22 mouse cellular contexts compared by ENCODE assay signal in genomic region chr4:108724102-108724501, GRCm38 (mm10). TPM values are rescaled to one million over a fixed set of nuclear protein-coding genes. Genes with fewer than 3 reads are reported as not detected.
A peak's percentile ranks its signal among the peaks of the same experiment; 100 is the strongest.
DNase-seq lines count a peak whose midpoint lies in the region; ATAC-seq and TF ChIP-seq lines count a peak whose summit lies in the region.
"Had no signal": no experiment of that assay in that cellular context is flagged by ENCODE, and none has a peak within 500 bp of the region (broad histone marks: within the 10 kb centered on the region; RNA-seq: fewer than 3 reads in every experiment).

No protein-coding gene starts in this region.

- ATAC-seq in intestine, embryonic 15.5 days, result peak; percentile 68
- ATAC-seq in intestine, embryonic 16.5 days, result peak; percentile 68; the same call in 1 of the 2 replicates
- peak; percentile 85 for ATAC-seq in intestine, postnatal 0 days
- ATAC-seq: activated CD4-positive, CD25-positive, alpha-beta regulatory T cell, adult 4 months; CD4-positive, CD25-positive, alpha-beta regulatory T cell, adult 4 months; Patski had no signal

- no peak overlapping the region for H3K27ac ChIP-seq in intestine, embryonic 15.5 days
- H3K27ac ChIP-seq in intestine, embryonic 16.5 days (ENCODE audit: low read length), result no peak overlapping the region
- no peak overlapping the region for H3K27ac ChIP-seq in intestine, postnatal 0 days (ENCODE audit: low read depth, low read length)

- H3K4me2 ChIP-seq in intestine, embryonic 15.5 days (replicated peaks), result no peak overlapping the region
- no peak overlapping the region for H3K4me2 ChIP-seq in intestine, embryonic 16.5 days (ENCODE audit: low read depth, low read length)
- H3K4me2 ChIP-seq in intestine, postnatal 0 days (replicated peaks; ENCODE audit: low read depth), result no peak overlapping the region

- WGBS in intestine, embryonic 15.5 days, result 60% methylated on average over 2 of the region's 2 CpGs
- WGBS in intestine, embryonic 16.5 days, result 67% methylated on average over 2 of the region's 2 CpGs
- WGBS in intestine, postnatal 0 days, result 46% methylated on average over 2 of the region's 2 CpGs

- DNase-seq in neural tube, embryonic 10.5 days (ENCODE audit: extremely low spot score, low spot score), result no peak
- no peak for DNase-seq in right cerebral cortex, postnatal 4 days
- DNase-seq in kidney, postnatal 4 days, result no peak
- DNase-seq: adrenal gland, adult 2 months; adrenal gland, adult 8-10 months; adrenal gland, postnatal 10 days; adrenal gland, postnatal 14 days; adrenal gland, postnatal 25 days; adrenal gland, postnatal 36 days; B cell, adult 2 months; cerebellum, adult 11 months; cerebellum, adult 11-12 months; cerebellum, adult 18-20 months had no signal

- no peaks in the 10 kb centered on the region for H3K9me3 ChIP-seq in intestine, embryonic 15.5 days
- no peaks in the 10 kb centered on the region for H3K9me3 ChIP-seq in intestine, embryonic 16.5 days (ENCODE audit: control insufficient read depth, low read length)
- no peaks in the 10 kb centered on the region for H3K9me3 ChIP-seq in intestine, postnatal 0 days (ENCODE audit: control insufficient read depth)
- H3K9me3 ChIP-seq: G1E had no signal

- no peaks in the 10 kb centered on the region for H3K27me3 ChIP-seq in intestine, embryonic 15.5 days (replicated peaks)
- H3K27me3 ChIP-seq in intestine, embryonic 16.5 days (replicated peaks; ENCODE audit: control insufficient read depth, insufficient read depth, low read length), result no peaks in the 10 kb centered on the region
- H3K27me3 ChIP-seq in intestine, postnatal 0 days (replicated peaks; ENCODE audit: control insufficient read depth, insufficient read depth, low read length), result no peaks in the 10 kb centered on the region
- H3K27me3 ChIP-seq: CH12.LX, Patski had no signal

- H3K9ac ChIP-seq in intestine, embryonic 15.5 days, result no peak overlapping the region
- no peak overlapping the region for H3K9ac ChIP-seq in intestine, embryonic 16.5 days (ENCODE audit: low read depth, low read length)
- no peak overlapping the region for H3K9ac ChIP-seq in intestine, postnatal 0 days (ENCODE audit: low read depth, low read length)

- H3K4me1 ChIP-seq in intestine, embryonic 15.5 days (replicated peaks), result no peaks in the 10 kb centered on the region
- 0 out of 2 replicates have a peak, but pooled peaks cover 2% of the 10 kb centered on the region for H3K4me1 ChIP-seq in intestine, embryonic 16.5 days (ENCODE audit: control insufficient read depth, insufficient read depth, low read length)
- H3K4me1 ChIP-seq in intestine, postnatal 0 days (replicated peaks; ENCODE audit: control insufficient read depth, insufficient read depth, low read length), result no peaks in the 10 kb centered on the region

- no peak for TF ChIP-seq CTCF in intestine, postnatal 0 days (IDR thresholded peaks at IDR 0.05; ENCODE audit: low read depth)

- no peak overlapping the region for H3K4me3 ChIP-seq in intestine, embryonic 15.5 days (replicated peaks)
- no peak overlapping the region for H3K4me3 ChIP-seq in intestine, embryonic 16.5 days (ENCODE audit: low read length)
- H3K4me3 ChIP-seq in intestine, postnatal 0 days (ENCODE audit: low read depth, low read length), result no peak overlapping the region

- H3K36me3 ChIP-seq in intestine, embryonic 15.5 days, result no peaks in the 10 kb centered on the region; the same call in 1 of the 2 replicates
- no peaks in the 10 kb centered on the region; the same call in 1 of the 2 replicates for H3K36me3 ChIP-seq in intestine, embryonic 16.5 days (ENCODE audit: control insufficient read depth, insufficient read depth, low read length)
- peaks cover 3% of the 10 kb centered on the region; the same call in 1 of the 2 replicates for H3K36me3 ChIP-seq in intestine, postnatal 0 days (ENCODE audit: control insufficient read depth, insufficient read depth)
- H3K36me3 ChIP-seq: G1E had no signal

RNA-seq across cellular contexts. Expression of gene 3110021N24Rik, which starts 4.7 kb away (rescaled TPM):
- 0.92 and 1.5 TPM in 2 replicates for polyA plus RNA-seq in intestine, embryonic 15.5 days (2015; fragmentation: Nextera tagmentation; extraction: Ambion mirVana)
- polyA plus RNA-seq in intestine, embryonic 16.5 days (2015; fragmentation: Nextera tagmentation; extraction: Ambion mirVana), result 1.1 and 1.3 TPM in 2 replicates
- 1.3 and 2.2 TPM in 2 replicates for polyA plus RNA-seq in intestine, postnatal 0 days (2015; fragmentation: Nextera tagmentation; extraction: Ambion mirVana)
- polyA plus RNA-seq: activated CD4-positive, CD25-positive, alpha-beta regulatory T cell, adult 4 months; C2C12; CD4-positive, CD25-positive, alpha-beta regulatory T cell, adult 4 months; G1E had no signal

RNA-seq across cellular contexts. Expression of gene Zfyve9, which starts 56.5 kb away (rescaled TPM):
- polyA plus RNA-seq in intestine, embryonic 15.5 days (2015; fragmentation: Nextera tagmentation; extraction: Ambion mirVana), result 4.4 and 5.2 TPM in 2 replicates
- 3.1 and 3.6 TPM in 2 replicates for polyA plus RNA-seq in intestine, embryonic 16.5 days (2015; fragmentation: Nextera tagmentation; extraction: Ambion mirVana)
- 5.0 and 6.1 TPM in 2 replicates for polyA plus RNA-seq in intestine, postnatal 0 days (2015; fragmentation: Nextera tagmentation; extraction: Ambion mirVana)
- polyA plus RNA-seq: G1E had no signal
